Mouse (Mus musculus): ENCODE measurements around the gene Oaz2.

Oaz2 gene

DNA sequence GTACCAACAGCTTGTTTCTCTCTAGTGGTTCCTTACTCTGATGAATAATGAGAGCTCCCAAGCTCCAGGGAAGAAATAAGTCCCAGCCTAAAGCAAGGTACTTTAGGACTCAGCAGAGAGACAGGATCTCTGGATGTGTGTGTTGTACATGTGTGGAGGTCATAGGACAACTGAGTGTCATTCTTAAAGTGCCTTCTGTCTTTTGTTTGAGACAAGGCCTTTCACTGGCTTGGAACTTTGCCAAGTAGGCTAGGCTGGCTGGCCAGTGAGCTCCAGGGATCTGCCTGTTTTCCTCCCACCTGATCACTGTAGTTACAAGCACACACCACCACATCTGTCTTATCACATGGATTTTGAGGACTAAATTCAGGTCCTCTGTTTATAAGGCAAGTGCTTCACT, 28.5 kb downstream of the Oaz2 start:
- DNase-seq: peak; percentile 60

DNA sequence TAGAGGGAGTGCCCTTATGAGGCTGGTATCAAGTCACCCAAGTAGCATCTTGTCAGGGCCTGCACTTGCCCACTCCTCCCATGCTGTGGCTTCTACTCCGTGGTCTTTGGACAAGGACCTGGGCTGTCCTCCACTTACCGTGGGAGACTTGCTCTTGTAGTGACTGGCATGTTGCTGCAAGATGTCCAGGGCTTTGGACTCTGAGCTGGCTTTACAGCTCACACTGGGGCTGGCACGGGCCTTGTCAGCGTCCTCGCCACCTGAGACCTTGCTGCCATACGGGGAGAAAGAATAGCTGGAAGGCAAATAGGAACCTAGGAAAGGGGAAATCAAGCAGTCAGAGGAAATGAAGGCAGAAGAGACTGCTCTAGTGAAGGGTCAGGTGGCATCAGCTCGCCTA, 29.6 kb downstream of the Oaz2 start:
- no peak for DNase-seq

DNA sequence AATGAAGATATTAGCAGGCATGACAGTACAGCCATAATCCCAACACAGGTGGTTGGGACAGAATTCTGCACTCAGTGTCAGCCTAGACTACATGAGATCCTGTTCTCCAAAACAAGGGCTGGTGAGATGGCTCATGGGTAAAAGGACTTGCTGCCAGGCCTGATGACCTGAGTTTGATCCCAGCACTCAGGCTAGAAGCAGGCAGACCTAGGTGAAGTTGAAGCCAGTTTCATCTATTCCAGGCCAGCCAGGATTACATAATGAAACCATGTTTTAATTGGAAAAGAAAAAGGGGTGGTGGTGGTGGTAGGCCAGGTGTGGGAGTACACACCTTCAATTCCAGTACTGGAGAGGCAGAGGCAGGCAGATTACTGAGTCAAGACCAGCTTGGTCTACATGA, 30.2 kb downstream of the Oaz2 start:
- no peak for DNase-seq

DNA sequence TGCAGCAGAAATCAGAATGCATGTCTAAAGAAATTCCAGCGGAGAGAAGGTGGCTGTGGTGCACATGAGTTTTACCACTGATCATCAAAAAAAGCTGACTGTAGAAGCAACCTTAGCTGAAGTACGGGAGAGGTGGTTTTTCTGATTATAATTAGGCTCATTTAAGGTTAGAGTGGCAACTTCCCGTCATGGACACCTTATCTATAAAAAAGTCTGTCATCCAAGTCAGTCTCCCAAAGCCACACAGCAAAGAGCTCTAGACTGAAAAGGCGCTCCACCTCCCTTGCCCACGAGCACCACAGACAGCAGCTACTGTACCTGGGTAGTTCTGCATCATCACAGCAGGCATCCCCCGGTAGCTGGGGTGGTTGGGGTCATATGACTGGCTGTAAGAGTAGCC, 32.7 kb downstream of the Oaz2 start:
- DNase-seq: no peak

DNA sequence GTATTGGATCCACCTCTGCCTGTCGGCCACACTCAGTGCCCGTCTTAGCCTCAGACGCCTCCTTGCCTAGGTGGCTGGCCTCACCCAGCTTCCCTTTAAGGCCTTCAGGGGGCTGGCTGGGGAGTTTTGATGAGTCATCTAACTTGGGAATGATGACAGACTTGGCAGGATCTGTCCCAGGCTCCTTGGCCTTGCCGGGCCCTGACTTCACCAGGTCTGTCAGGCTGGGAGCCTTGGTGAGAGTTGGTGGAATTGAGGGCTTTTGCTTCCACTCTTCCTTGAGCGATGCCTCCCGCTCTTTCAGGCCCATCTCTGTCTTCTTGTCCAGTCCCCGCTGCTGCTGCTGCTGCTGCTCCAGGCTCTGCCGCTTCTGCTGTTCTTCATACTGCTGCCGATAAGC, 34.5 kb downstream of the Oaz2 start:
- no peak for DNase-seq

DNA sequence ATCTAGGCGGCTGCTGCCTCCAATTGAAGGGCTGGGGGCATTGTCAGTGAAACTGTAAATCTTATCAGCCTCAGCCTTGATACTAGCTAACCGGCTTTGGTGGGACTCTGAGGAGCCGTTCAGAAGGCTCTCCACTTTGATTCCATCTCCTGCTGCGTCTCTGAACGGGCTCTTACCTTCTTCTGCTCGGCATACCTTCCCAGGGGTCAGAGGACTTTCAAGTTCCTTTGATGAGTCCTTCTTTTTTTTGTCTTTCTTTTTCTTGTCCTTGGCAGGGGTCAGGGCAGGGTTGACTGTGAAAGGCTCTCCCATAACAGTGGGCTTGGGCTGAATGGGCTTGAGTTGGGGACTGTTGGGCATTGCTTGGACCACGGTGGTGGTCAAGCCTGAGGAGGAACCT, 35.4 kb downstream of the Oaz2 start:
- no peak for DNase-seq

DNA sequence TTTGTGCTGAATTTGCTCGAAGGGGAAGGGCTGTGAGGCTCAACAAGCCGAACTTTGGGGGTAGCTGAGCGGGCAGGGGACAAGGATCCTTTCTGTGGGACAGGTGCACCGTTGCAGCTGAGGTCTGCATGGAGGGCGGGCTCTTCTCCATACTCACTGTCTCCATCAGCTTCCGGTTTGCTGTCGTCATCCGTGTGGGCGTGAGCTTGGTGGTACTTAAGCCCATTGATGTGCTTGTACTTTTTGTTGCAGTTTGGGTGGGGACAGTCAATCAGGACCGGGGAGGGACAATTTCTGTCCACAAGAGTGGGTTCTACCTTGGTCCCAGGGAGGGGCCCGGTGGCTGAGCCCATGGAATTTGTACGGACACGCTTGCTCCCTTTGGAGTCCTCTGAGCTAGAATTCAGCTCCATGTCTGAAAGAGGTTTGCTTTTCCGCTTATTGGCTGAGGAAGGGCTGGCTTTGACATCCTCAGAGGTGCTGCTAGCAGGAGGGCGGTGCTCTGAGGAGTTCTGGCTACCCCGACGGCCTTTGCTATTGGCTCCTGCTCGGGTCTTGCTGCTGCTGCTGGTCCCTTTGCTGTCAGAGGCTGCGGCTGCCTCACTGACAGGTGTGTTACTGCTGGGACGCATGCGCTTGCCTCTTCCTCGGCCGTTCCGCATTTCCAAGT, 36.3 kb downstream of the Oaz2 start:
- DNase-seq: no peak

DNA sequence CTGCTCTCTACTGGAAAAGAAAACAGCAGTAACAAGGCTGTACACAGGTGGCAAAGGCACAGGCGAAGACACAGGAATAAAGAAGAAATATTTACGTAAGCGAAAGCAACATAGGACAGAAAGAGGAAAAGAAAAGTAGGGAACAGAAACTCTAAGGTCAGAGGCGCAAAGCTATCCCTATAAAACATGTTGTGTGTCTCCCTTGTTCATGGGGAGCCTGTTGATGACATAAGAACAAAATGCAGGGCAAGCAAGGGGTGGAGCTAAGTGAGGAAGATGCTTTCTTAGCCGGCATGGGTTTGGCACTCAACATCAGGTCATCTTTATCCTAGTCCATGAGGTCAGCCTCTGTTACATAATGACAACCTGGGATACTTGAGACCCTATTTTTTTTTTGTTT, 50.4 kb downstream of the Oaz2 start:
- DNase-seq: no peak

DNA sequence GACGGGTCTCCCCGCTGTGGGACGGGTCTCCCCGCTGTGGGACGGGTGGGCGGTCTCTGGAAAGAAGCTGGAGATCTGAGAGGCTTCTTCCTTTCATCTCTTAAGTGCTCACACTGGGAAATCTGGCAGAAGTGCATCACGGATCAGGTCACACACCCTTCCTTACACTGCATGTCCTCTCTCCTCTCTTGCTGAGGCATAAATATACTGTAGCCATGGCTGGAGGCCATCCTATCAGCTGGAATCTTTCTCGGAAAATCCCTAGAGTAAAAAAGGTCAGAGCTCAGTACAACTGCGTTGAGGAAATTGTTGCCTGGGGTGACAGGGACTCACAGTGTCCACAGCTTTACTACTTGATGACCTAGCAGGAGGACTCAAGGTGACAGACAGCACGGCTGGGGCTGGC, 53.4 kb downstream of the Oaz2 start:
- DNase-seq: no peak

DNA sequence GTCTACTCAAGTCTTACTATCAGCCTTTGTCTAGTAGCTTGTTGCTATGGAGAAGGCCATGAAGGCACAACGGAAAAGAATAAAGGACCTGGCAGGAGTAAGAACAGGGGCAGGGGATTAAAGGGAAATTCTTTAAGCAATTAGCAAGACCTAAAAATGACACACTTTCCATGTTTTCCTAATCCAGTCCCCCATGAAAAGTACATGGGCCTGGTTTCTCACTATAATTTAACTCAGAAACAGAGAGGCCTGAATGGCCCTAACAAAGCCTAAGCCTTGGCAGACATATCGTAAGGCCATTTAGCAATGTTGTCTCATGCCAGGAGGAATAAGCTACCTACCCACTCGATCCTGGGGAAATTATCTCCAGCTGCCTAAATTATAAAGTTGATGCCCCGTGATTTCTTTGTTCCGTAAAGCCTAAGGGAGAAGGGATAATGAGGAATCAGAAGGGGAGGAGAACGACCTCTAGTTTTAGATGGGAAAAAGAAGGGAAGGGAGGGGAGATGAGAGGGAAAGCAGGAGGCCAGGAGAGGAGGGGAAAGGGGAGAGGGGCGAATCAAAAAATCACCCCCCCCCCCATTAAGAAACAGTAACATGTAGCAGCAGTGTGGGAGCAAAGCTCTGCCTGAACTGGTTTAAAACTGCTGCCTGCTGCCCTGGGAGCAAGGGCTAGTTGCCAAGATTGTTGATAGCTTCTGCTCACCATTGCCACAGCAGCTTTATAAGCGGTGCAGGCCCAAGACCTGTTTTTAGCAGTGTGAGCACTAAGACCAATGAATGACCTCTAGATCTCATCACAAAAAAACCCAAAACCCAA, 56.9 kb downstream of the Oaz2 start:
- DNase-seq: peak; percentile 71

DNA sequence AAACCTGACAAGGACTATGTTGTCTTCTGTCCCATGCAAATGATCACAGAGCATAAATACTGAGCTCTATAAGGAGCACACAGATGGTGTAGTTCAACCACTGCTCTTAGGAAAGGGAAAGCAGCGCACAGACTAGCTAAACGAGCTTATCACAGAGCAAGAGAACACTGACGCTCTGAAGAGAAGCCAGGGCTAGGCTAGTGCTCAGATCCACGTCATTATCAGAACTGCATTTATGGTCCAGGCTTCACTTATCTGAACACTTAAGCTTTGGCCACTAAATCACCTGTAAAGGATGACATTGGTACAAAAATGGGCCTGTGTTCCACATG, 57.5 kb downstream of the Oaz2 start:
- no peak for DNase-seq

DNA sequence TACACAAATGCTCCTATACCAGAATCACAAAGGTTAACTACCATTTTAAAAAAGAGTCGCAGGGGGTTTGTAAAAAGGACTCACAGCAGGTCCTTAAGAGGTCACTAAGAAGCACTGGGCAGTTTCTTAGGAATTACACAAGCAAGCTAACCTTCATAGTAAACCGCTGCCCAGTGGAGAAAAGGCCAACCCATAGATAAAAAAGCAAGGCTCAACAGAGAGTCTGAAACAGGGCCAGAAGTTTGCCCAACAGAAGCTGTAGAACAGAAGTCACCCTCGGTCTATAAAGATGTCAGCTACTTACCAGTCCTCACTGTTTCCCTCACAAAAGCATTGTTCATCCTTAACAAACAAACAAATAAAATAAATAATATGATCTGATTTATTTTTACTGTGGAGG, 58.6 kb downstream of the Oaz2 start:
- DNase-seq: no peak

DNA sequence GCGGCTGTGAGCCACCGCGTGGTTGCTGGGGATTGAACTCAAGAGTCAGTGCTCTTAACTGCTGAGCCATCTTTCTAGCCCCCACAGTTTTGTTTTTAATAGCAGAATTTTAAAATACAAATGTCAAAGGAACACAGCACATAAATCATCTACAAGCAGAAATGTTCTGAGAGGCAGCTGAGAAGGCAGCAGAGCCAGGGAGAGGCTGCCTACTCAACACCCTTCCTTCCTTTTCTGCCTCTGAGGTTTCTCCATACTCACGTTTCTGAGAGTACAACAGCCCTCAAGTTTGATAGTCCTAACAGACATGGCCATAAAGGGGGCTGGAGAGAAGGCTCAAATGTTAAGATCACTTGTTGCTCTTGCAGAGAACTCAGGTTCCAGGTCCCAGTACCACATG, 59.7 kb downstream of the Oaz2 start:
- DNase-seq: no peak

DNA sequence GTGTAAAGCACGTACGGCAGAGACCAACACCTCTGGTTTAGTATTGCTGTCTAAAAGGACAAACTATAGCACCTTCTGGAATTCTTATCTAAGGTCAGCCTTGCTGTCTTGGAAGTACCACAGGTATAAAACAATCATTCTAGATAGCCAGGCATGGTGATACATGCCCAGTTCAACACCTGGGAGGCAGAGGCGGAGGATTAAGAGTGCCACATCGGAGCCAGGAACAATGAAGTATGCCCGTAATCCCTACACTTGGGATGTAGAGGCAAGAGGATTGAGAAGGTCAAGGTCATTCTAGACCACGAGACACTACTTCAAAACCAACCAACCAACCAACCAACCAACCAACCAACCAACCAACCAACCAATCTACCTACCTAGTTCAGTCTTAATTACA, 60.8 kb downstream of the Oaz2 start:
- no peak for DNase-seq

DNA sequence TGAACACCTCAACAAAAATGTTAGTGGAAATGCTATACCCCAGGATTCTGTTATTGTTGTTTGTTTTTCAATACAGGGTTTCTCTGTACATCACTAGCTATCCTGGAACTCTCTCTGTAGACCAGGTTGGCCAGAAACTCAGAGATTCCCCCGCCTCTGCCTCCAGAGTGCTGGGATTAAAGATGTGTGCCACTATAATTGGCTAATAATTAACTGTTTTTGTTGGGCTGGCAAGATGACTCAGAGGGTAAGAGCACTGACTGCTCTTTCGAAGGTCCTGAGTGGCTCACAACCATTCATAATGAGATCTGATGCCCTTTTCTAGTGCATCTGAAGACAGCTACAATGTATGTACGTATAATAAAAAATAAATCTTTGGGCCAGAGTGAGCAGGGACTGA, 67.1 kb downstream of the Oaz2 start:
- DNase-seq: no peak
